Mouse (Mus musculus) heart, postnatal 4 days (tissue): ENCODE results near the gene 1700069L16Rik. TPM values are rescaled to one million over a fixed set of nuclear protein-coding genes. Genes with fewer than 3 reads are reported as not detected.

Experiments
- DNase-seq: peaks from one replicate; pipeline ENCODE4 v3.0.0; 2021
- total RNA-seq, 2 experiments: library from RNA; stranded (reverse); gene quantifications; 2 replicates each; pipeline ENCODE4 v1.2.3; 2021

Gene 1700069L16Rik
- total RNA-seq, 2 experiments from 2014 or later: not detected

GRCm38 (mm10) chr5:113685471-113685870, 39.1 kb downstream of the 1700069L16Rik start:
- DNase-seq: no peak

DNA sequence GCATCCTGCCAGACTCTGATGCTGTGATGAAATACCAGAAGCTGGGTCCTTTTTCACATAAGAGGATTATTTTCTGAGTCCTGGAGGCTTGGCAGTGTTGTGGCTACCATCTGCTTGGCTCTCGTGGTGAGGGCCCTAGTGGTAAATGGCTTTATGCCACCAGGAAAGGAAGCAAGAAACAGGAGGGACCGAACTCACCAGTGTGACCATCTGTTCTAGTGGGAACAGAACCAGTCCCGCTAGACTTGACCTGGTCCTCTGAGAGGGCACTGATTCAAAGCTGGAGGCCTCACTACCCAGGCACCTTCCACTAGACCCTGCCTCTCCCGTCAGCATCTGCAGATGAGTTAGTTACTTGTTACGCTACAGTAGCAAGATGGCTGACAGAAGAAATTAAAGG, 41.3 kb downstream of the 1700069L16Rik start:
- DNase-seq: no peak

GRCm38 (mm10) chr5:113682472-113682871, 42.1 kb downstream of the 1700069L16Rik start:
- DNase-seq: no peak

DNA sequence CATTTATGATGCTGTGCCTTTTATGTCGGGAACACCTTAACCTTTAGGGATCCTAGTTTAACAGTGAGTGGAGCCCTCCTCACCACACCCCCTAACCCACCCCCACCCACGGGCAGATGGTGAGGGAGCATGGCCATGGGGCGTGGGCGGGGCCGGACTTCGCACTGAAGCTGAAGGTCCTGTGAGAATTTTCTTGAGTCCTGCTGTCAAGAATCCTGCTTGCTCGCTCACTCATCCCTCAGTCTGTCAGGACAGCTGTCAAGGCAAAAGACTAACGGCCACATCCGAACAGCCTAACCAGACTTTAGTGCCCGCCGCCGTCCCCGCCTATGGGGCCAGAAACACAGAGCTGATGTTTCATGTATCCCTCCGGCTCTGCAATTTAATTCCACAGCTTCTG, 43.4 kb downstream of the 1700069L16Rik start:
- no peak for DNase-seq

DNA sequence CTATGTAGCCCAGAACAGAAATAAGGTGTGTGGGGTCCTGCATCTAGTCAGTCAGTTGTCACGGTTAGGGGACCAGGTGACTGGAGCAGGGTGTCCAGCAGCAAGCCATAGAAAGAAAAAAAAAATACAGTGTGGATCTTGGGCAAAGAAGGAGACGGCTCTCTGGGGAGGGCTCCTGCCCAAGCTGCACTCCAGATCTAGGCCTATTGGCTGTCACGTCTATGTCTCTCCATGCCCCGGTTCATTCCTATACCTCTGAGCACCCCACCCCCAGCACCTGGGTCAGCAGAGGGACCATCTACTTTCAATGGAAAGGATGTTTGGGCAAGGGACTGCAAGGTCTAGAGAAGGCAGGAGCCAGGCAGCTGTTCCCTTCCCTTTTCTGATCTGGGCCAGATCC, 45.1 kb downstream of the 1700069L16Rik start:
- DNase-seq: no peak

DNA sequence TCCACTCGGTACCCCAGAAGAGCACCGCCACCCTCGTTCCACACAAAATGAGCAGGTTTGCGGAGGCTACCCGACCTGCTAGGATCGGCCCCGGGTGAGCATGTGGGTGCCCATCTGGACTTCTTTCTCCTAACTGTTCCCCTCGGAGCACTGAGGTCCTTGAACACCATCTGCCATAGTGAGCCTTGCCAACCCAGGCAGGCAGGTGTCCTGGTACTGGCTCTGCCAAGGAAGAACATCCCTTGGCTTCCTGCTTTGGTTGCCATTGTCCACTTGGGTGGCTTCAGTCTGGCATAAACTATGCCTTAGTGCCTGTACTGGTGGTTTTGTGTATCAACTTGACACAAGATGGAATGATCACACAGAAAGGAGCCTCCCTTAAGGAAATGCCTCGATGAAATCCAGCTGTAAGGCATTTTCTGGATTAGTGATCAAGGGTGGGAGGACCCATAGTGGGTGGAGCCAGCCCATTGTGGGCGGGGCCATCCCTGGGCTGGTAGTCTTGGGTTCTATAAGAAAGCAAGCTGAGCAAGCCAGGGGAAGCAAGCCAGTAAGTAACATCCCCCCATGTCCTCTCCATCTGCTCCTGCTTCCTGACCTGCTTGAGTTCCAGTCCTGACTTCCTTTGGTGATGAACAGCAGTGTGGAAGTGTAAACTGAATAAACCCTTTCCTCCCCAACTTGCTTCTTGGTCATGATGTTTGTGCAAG, 45.7 kb downstream of the 1700069L16Rik start:
- no peak for DNase-seq

DNA sequence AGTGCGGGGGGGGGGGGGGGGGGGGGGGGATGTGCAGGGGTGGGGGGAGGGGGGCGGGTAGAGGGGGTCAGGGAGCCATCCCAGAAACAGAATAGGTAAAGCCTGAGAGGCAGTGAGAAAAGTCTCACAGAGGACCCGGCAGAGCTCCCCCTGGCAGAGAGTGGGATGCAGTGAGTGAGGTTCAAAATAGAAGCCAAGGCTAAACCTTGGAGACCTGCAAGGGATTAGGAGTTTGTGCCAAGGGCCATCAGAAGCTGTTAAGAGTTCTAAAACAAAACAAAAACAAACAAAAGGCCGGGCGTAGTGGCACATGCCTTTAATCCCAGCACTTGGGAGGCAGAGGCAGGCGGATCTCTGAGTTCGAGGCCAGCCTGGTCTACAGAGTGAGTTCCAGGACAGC, 47.0 kb downstream of the 1700069L16Rik start:
- DNase-seq: no peak

DNA sequence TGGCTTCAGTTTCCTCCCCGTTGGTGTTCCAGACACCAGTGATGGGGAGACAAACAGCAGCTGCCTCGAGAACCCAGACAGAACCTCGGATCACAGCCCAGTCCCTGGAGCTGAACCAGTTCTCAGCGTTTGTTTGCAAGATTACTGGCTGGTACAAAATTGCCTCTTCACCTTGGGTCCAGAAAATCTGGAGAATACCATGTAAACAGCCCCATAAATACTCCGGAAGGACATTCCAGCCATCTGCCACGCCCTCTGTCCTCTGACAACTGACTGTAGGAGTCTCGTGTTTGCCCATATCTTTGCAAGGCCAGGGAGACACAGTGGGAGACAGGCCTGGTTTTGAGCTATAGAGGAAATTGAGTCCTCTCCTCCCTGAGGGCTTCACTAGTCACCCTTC, 49.7 kb downstream of the 1700069L16Rik start:
- DNase-seq: no peak

- DNase-seq: peak; percentile 29
Measured at GRCm38 (mm10) chr5:113672456-113672855, 52.1 kb downstream of the 1700069L16Rik start.

- DNase-seq: no peak
Measured at GRCm38 (mm10) chr5:113670597-113670996, 54.0 kb downstream of the 1700069L16Rik start.

- DNase-seq: no peak
Measured at GRCm38 (mm10) chr5:113670110-113670509, 54.5 kb downstream of the 1700069L16Rik start.

DNA sequence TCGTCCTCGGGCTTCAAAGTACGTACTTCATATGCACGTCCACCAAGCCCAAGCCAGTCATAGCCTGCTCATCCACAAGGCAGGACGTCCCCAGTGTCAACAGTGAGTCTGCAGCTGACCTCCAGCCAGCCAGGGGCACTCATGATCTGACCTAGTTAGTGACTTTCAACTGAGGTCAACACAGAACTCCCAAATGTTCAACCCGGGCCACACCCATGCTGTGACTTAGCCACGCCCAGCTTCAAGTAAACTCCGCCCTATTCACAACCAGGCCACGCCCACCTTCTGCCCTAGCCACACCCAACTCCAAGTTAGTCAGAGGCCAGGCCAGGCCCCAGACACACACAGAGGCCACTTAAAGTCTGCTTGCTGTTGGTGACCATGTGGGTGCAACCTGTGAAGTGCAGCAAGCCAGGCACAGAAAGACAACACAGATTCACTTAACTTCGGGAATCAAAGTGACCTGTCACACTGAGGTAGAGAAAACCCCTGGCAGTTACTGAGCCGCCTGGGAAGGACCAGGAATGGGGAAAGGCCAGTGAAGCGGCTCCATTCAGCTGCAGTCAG, 59.9 kb downstream of the 1700069L16Rik start:
- DNase-seq: no peak

DNA sequence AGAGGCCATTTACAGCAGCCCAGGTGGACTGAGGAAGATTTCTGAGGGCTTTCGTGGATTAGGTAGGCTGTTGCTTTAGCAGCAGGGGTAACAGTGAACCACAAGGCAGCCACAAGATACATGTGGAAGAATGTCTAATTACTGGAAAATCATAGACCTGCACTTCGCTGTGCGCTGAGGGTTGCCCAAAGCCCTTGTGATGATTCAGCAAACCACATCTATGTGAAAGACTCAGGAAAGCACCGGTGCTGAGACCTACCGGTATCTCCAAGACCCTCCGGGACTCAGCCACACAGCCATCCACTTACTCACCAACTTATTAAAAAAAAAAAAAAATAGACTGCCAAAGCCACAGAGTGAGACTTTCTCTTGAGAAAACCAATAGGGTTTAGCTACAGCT, 60.4 kb downstream of the 1700069L16Rik start:
- no peak for DNase-seq

- DNase-seq: peak; percentile 80
Measured at GRCm38 (mm10) chr5:113660872-113661271, 63.7 kb downstream of the 1700069L16Rik start.

DNA sequence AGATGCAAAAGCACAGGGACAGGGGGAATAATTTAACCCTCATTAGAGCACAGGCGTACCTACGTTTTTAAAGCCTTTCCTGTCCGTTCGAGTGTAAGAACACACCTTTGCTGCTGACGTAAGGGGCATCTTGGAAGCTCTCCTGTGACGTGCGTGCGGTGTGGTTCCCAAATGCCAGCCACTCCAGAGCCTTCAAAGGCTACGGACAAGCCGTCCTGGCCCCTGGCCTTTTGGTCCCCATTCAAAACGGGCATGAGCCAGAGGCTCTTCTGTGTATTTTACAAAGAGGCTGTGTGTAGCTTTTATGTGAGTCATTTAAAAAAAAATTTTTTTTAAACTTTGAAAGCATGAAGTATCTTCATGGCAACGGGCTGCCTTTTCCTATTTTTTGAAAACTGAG, 69.8 kb downstream of the 1700069L16Rik start:
- DNase-seq: no peak

- no peak for DNase-seq
Measured at GRCm38 (mm10) chr5:113654206-113654605, 70.4 kb downstream of the 1700069L16Rik start.

DNA sequence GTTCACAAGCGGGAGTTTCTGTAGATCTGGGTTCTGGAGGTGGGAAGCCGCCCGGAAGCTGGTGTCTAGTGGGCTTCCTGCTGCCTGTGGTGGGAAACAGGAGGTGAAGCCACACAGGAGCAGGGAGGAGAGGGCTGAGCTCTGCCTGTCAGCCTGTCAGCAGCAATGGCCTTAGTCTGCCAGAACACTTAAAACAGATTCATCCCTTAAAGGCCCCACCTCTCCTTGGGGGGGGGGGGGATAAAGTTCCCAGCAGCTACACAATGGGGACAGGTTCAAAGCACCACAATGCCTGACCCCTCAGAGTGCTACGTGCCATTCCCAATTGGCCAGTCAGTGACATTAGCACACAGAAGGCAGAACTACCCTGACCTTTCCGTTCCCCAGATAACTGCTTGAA, 72.4 kb downstream of the 1700069L16Rik start:
- DNase-seq: no peak

- peak; percentile 67 for DNase-seq
Measured at GRCm38 (mm10) chr5:113650035-113650865, 74.3 kb downstream of the 1700069L16Rik start, which contains the start of gene Cmklr1. Gene Cmklr1, minus strand, starts transcription at chr5:113650426.

DNA sequence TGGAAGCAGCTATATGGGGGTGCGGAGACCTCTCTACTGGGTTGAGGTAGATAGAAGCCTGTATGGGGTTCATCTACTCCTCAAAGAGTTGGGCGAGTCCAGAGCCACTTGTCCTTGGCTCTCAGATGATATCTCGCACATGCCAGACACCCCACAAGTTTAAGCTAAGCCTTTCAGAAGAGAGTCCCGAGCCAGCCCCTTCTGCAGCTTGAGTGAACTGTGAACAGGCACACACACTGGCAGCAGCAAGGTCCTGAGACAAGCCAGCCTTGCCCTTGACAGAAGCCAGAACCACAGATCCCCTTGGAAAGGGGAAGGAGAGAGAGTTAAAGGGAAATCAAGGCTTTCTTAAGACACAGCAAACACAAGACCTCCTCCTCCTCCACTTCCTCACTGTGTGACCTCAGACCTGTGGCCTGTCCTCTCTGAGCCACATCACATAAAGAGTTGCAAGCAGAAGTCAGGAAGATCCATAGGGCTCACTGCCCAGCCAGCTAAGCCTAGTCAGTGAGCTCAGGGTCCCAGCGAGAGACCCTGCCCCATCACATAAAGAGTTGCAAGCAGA, 75.8 kb downstream of the 1700069L16Rik start:
- DNase-seq: no peak

GRCm38 (mm10) chr5:113647141-113647540, 77.4 kb downstream of the 1700069L16Rik start:
- DNase-seq: no peak

GRCm38 (mm10) chr5:113644520-113644919, 80.1 kb downstream of the 1700069L16Rik start:
- DNase-seq: no peak

- DNase-seq: no peak
Measured at GRCm38 (mm10) chr5:113643107-113643848, 81.3 kb downstream of the 1700069L16Rik start.
